In genomic region chr3:68403783-68404217, GRCm38 (mm10) we compare ENCODE assay signal across 13 mouse cellular contexts.
DNase-seq lines count a peak whose midpoint lies in the region; ATAC-seq lines count a peak whose summit lies in the region.
"Had no signal": no experiment of that assay in that cellular context is flagged by ENCODE, and none has a peak within 500 bp of the region (broad histone marks: within the 10 kb centered on the region; RNA-seq: fewer than 3 reads in every experiment).

No protein-coding gene starts in this region.

- H3K4me1 ChIP-seq in forebrain, embryonic 16.5 days (replicated peaks; ENCODE audit: control insufficient read depth, insufficient read depth, low read length), result peaks cover 22% of the 10 kb centered on the region
- 0 out of 2 replicates have a peak, but pooled peaks cover 5% of the 10 kb centered on the region for H3K4me1 ChIP-seq in embryonic facial prominence, embryonic 10.5 days

- H3K9me3 ChIP-seq in forebrain, embryonic 16.5 days (ENCODE audit: control insufficient read depth, low read length), result no peaks in the 10 kb centered on the region
- no peaks in the 10 kb centered on the region for H3K9me3 ChIP-seq in embryonic facial prominence, embryonic 10.5 days
- H3K9me3 ChIP-seq: midbrain, embryonic 12.5 days had no signal

- H3K27ac ChIP-seq in forebrain, embryonic 16.5 days (ENCODE audit: low read length), result no peak overlapping the region
- no peak overlapping the region for H3K27ac ChIP-seq in embryonic facial prominence, embryonic 10.5 days (replicated peaks)
- H3K27ac ChIP-seq: midbrain, embryonic 12.5 days had no signal

- no peak overlapping the region for H3K4me2 ChIP-seq in forebrain, embryonic 16.5 days (ENCODE audit: low read length)
- H3K4me2 ChIP-seq: midbrain, embryonic 12.5 days had no signal

- peak; percentile 63 for ATAC-seq in forebrain, embryonic 16.5 days
- ATAC-seq: liver, postnatal 0 days had no signal

- no peak overlapping the region for H3K9ac ChIP-seq in forebrain, embryonic 16.5 days (replicated peaks; ENCODE audit: low read depth, low read length)
- H3K9ac ChIP-seq: liver, postnatal 0 days; midbrain, embryonic 12.5 days had no signal

- WGBS in forebrain, embryonic 16.5 days, result 61% methylated on average over 2 of the region's 2 CpGs
- 95% methylated on average over 2 of the region's 2 CpGs for WGBS in embryonic facial prominence, embryonic 10.5 days

- no peaks in the 10 kb centered on the region for H3K36me3 ChIP-seq in forebrain, embryonic 16.5 days (ENCODE audit: control insufficient read depth, insufficient read depth)
- no peaks in the 10 kb centered on the region for H3K36me3 ChIP-seq in embryonic facial prominence, embryonic 10.5 days (replicated peaks)
- H3K36me3 ChIP-seq: midbrain, embryonic 12.5 days had no signal

- H3K27me3 ChIP-seq in forebrain, embryonic 16.5 days (replicated peaks; ENCODE audit: control insufficient read depth, insufficient read depth, low read length), result no peaks in the 10 kb centered on the region
- H3K27me3 ChIP-seq in embryonic facial prominence, embryonic 10.5 days (replicated peaks; ENCODE audit: low read depth, poor library complexity, severe bottlenecking), result no peaks in the 10 kb centered on the region
- H3K27me3 ChIP-seq: midbrain, embryonic 12.5 days had no signal

- no peak overlapping the region for H3K4me3 ChIP-seq in forebrain, embryonic 16.5 days (replicated peaks; ENCODE audit: low read length)
- no peak overlapping the region for H3K4me3 ChIP-seq in embryonic facial prominence, embryonic 10.5 days
- H3K4me3 ChIP-seq: midbrain, embryonic 12.5 days had no signal

- peak; percentile 11 for DNase-seq in retina, postnatal 1 day
- DNase-seq in retina, embryonic 14.5 days (ENCODE audit: low spot score), result no peak
- DNase-seq in layer of hippocampus, postnatal 36 days, result peak; percentile 35 to 42
- no peak for DNase-seq in adrenal gland, adult 18-20 months (ENCODE audit: low spot score in 2 of 2)
- no peak for DNase-seq in ovary, postnatal 36 days (ENCODE audit: low spot score)
- no peak for DNase-seq in embryonic facial prominence, embryonic 10.5 days (ENCODE audit: low spot score)
- DNase-seq: adrenal gland, postnatal 10 days; gastrocnemius, postnatal 14 days; heart, postnatal 36 days; kidney, postnatal 14 days; liver, postnatal 0 days had no signal

Comparison
In these comparisons a context has a peak if more than half of its experiments do, and no peak if none do; other contexts are left out.
1. DNase-seq: peak in retina, postnatal 1 day (single experiment) and layer of hippocampus, postnatal 36 days (2 of 2); none in retina, embryonic 14.5 days (single experiment), adrenal gland, adult 18-20 months (0 of 2), ovary, postnatal 36 days (single experiment) and embryonic facial prominence, embryonic 10.5 days (single experiment).